Mouse (Mus musculus): ENCODE measurements around the gene Plod2. TPM values are rescaled to one million over a fixed set of nuclear protein-coding genes. Genes with fewer than 3 reads are reported as not detected.

Gene Plod2
- polyA plus RNA-seq, 1 experiment from 2014 or later: 30.6 TPM

DNA sequence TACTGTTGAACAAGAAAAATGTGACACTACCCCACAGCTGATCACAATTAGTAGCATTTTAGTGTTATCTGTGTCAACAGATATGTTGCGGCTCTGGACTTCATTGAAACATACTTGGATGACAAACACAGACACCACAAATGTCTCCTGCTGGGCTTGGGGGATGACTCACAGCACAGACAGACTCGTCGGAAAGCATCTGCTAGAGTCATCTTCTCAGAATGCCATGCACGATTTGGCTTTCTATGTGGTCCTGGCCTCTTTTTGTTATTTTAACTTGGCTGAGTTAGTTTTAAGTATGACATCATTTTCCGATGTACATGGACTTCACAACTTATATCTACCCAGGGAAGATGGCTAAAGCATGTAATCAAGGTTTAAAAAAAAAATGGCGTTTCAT, 4.3 kb upstream of the Plod2 start:
- no peak overlapping the region for H3K4me3 ChIP-seq (ENCODE audit: low read length)
- peaks cover 8% of the 10 kb centered on the region for H3K4me1 ChIP-seq (ENCODE audit: control insufficient read depth, insufficient read depth, low read length)
- H3K36me3 ChIP-seq (ENCODE audit: control insufficient read depth, insufficient read depth): 0 out of 2 replicates have a peak, but pooled peaks cover 3% of the 10 kb centered on the region
- WGBS: 57% methylated on average over 6 of the region's 6 CpGs
- no peak overlapping the region for H3K9ac ChIP-seq (ENCODE audit: low read length)
- H3K27me3 ChIP-seq (ENCODE audit: control insufficient read depth, insufficient read depth, low read length): no peaks in the 10 kb centered on the region
- no peak overlapping the region for H3K4me2 ChIP-seq (ENCODE audit: low read depth, low read length)
- no peaks in the 10 kb centered on the region for H3K9me3 ChIP-seq (replicated peaks; ENCODE audit: control insufficient read depth, low read length)
- H3K27ac ChIP-seq (ENCODE audit: low read length): no peak overlapping the region
- no peak for ATAC-seq (replicated peaks; ENCODE audit: extremely low read depth, insufficient read depth, low FRiP score)

- no peaks in the 10 kb centered on the region for H3K9me3 ChIP-seq (replicated peaks; ENCODE audit: control insufficient read depth, low read length)
- H3K27me3 ChIP-seq (ENCODE audit: control insufficient read depth, insufficient read depth, low read length): no peaks in the 10 kb centered on the region
- H3K4me3 ChIP-seq (ENCODE audit: low read length): no peak overlapping the region
- no peak overlapping the region for H3K9ac ChIP-seq (ENCODE audit: low read length)
- 60% methylated on average over 6 of the region's 6 CpGs for WGBS
- H3K36me3 ChIP-seq (ENCODE audit: control insufficient read depth, insufficient read depth): 0 out of 2 replicates have a peak, but pooled peaks cover 3% of the 10 kb centered on the region
- H3K27ac ChIP-seq (ENCODE audit: low read length): 0 out of 2 replicates have a peak overlapping the region, but pooled peaks have one; percentile 4
- 0 out of 2 replicates have a peak overlapping the region, but pooled peaks have one; percentile 7 for H3K4me2 ChIP-seq (ENCODE audit: low read depth, low read length)
- peaks cover 12% of the 10 kb centered on the region for H3K4me1 ChIP-seq (ENCODE audit: control insufficient read depth, insufficient read depth, low read length)
- ATAC-seq (replicated peaks; ENCODE audit: extremely low read depth, insufficient read depth, low FRiP score): no peak
These were observed 3.8 kb upstream of the Plod2 start for GRCm38 (mm10) chr9:92538216-92538615.

- Histone ChIP-seq H3K4me3 (ENCODE audit: low read length) (peak overlapping the region; percentile 80), H3K4me1 (ENCODE audit: control insufficient read depth, insufficient read depth, low read length) (peaks cover 33% of the 10 kb centered on the region), H3K27me3 (ENCODE audit: control insufficient read depth, insufficient read depth, low read length) (no peaks in the 10 kb centered on the region), H3K4me2 (ENCODE audit: low read depth, low read length) (peak overlapping the region; percentile 87), H3K36me3 (ENCODE audit: control insufficient read depth, insufficient read depth) (0 out of 2 replicates have a peak, but pooled peaks cover 3% of the 10 kb centered on the region), H3K9me3 (replicated peaks; ENCODE audit: control insufficient read depth, low read length) (no peaks in the 10 kb centered on the region), H3K9ac (ENCODE audit: low read length) (peak overlapping the region; percentile 95), H3K27ac (ENCODE audit: low read length) (peak overlapping the region; percentile 92)
- 3% methylated on average over 31 of the region's 31 CpGs for WGBS
- peak; percentile 37 for ATAC-seq (replicated peaks; ENCODE audit: extremely low read depth, insufficient read depth, low FRiP score)
These were observed 781 bp downstream of the Plod2 start for GRCm38 (mm10) chr9:92542591-92543416.

DNA sequence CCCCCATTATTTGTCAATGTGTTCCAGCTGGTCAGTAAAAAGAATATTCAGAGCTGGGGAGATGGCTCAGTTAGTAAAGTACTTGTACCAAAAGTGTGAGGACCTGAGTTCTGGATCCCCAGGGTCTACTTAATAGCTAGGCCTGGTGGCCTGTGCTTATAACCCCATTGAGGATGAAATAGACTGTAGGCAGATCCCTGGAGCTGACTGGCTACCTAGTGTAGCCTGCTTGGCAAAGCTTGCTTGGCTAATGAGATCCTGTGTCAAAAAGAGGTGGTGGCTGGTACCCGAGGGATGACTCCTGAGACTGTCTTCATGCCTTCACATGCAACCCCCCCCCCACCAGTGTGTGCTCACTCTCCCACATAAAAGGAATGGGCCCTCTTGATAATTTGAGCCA, 2.1 kb downstream of the Plod2 start:
- Histone ChIP-seq H3K27ac (ENCODE audit: low read length) (no peak overlapping the region), H3K4me3 (ENCODE audit: low read length) (0 out of 2 replicates have a peak overlapping the region, but pooled peaks have one; percentile 1), H3K4me2 (ENCODE audit: low read depth, low read length) (peak overlapping the region; percentile 87), H3K9ac (ENCODE audit: low read length) (no peak overlapping the region), H3K36me3 (ENCODE audit: control insufficient read depth, insufficient read depth) (0 out of 2 replicates have a peak, but pooled peaks cover 3% of the 10 kb centered on the region), H3K9me3 (replicated peaks; ENCODE audit: control insufficient read depth, low read length) (no peaks in the 10 kb centered on the region), H3K27me3 (ENCODE audit: control insufficient read depth, insufficient read depth, low read length) (no peaks in the 10 kb centered on the region), H3K4me1 (ENCODE audit: control insufficient read depth, insufficient read depth, low read length) (peaks cover 38% of the 10 kb centered on the region)
- WGBS: 86% methylated on average over 1 of the region's 1 CpGs
- no peak for ATAC-seq (replicated peaks; ENCODE audit: extremely low read depth, insufficient read depth, low FRiP score)

DNA sequence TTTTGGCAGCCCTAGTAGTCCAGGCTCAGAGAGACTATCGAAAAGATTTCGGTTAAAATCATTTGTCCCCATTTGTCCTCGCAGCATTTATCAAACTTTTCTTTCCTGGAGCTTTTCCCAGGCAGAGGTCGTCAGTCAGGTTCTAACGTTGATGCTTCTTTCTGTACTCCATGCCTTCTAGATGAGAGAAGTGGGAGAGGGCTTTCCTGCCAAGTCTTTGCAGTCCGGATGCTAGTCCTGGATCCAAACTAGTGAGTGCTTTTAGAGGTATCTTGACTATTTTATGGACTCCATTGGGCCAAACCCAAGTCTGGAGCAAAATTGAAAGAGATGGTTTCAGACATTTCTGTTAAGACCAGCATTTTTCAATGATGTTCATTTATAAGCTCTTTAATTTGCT, 3.0 kb downstream of the Plod2 start:
- Histone ChIP-seq H3K36me3 (ENCODE audit: control insufficient read depth, insufficient read depth) (0 out of 2 replicates have a peak, but pooled peaks cover 3% of the 10 kb centered on the region), H3K27ac (ENCODE audit: low read length) (peak overlapping the region; percentile 48), H3K4me2 (ENCODE audit: low read depth, low read length) (peak overlapping the region; percentile 87; the same call in 1 of the 2 replicates), H3K27me3 (ENCODE audit: control insufficient read depth, insufficient read depth, low read length) (no peaks in the 10 kb centered on the region), H3K9ac (ENCODE audit: low read length) (no peak overlapping the region), H3K4me1 (ENCODE audit: control insufficient read depth, insufficient read depth, low read length) (peaks cover 47% of the 10 kb centered on the region), H3K4me3 (ENCODE audit: low read length) (no peak overlapping the region), H3K9me3 (replicated peaks; ENCODE audit: control insufficient read depth, low read length) (no peaks in the 10 kb centered on the region)
- ATAC-seq (replicated peaks; ENCODE audit: extremely low read depth, insufficient read depth, low FRiP score): no peak
- WGBS: 51% methylated on average over 6 of the region's 6 CpGs

DNA sequence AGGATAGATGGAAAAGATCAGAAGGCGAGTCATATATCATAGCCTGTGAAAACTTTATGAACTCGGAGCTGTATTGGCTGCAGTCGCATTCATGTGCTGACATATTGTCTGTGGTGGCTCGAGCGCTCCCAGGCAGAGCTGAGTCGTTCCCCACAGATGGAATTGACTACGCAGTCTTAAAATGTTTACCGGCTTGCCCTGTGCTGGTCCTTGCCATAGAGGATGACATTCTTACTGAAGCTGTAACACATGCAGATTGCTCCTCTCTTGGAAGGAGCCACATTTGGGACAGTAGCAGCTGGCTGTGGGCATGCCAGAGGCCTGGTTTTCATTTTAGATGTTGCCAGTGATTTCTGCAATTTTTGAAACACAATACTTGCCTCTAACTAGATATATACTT, 4.4 kb downstream of the Plod2 start:
- Histone ChIP-seq H3K9me3 (replicated peaks; ENCODE audit: control insufficient read depth, low read length) (no peaks in the 10 kb centered on the region), H3K9ac (ENCODE audit: low read length) (no peak overlapping the region), H3K4me1 (ENCODE audit: control insufficient read depth, insufficient read depth, low read length) (peaks cover 45% of the 10 kb centered on the region), H3K27me3 (ENCODE audit: control insufficient read depth, insufficient read depth, low read length) (no peaks in the 10 kb centered on the region), H3K27ac (ENCODE audit: low read length) (no peak overlapping the region), H3K36me3 (ENCODE audit: control insufficient read depth, insufficient read depth) (no peaks in the 10 kb centered on the region), H3K4me2 (ENCODE audit: low read depth, low read length) (no peak overlapping the region), H3K4me3 (ENCODE audit: low read length) (no peak overlapping the region)
- WGBS: 82% methylated on average over 8 of the region's 8 CpGs
- no peak for ATAC-seq (replicated peaks; ENCODE audit: extremely low read depth, insufficient read depth, low FRiP score)

GRCm38 (mm10) chr9:92547106-92547505, 5.1 kb downstream of the Plod2 start:
- Histone ChIP-seq H3K27me3 (ENCODE audit: control insufficient read depth, insufficient read depth, low read length) (no peaks in the 10 kb centered on the region), H3K9ac (ENCODE audit: low read length) (no peak overlapping the region), H3K4me2 (ENCODE audit: low read depth, low read length) (no peak overlapping the region), H3K36me3 (ENCODE audit: control insufficient read depth, insufficient read depth) (no peaks in the 10 kb centered on the region), H3K27ac (ENCODE audit: low read length) (no peak overlapping the region), H3K9me3 (replicated peaks; ENCODE audit: control insufficient read depth, low read length) (no peaks in the 10 kb centered on the region), H3K4me3 (ENCODE audit: low read length) (no peak overlapping the region), H3K4me1 (ENCODE audit: control insufficient read depth, insufficient read depth, low read length) (peaks cover 44% of the 10 kb centered on the region)
- 81% methylated on average over 2 of the region's 2 CpGs for WGBS
- no peak for ATAC-seq (replicated peaks; ENCODE audit: extremely low read depth, insufficient read depth, low FRiP score)

- Histone ChIP-seq H3K27me3 (ENCODE audit: control insufficient read depth, insufficient read depth, low read length) (no peaks in the 10 kb centered on the region), H3K27ac (ENCODE audit: low read length) (no peak overlapping the region), H3K4me1 (ENCODE audit: control insufficient read depth, insufficient read depth, low read length) (peaks cover 43% of the 10 kb centered on the region), H3K36me3 (ENCODE audit: control insufficient read depth, insufficient read depth) (no peaks in the 10 kb centered on the region), H3K4me2 (ENCODE audit: low read depth, low read length) (no peak overlapping the region), H3K9me3 (replicated peaks; ENCODE audit: control insufficient read depth, low read length) (no peaks in the 10 kb centered on the region), H3K4me3 (ENCODE audit: low read length) (no peak overlapping the region), H3K9ac (ENCODE audit: low read length) (no peak overlapping the region)
- WGBS: 89% methylated on average over 7 of the region's 7 CpGs
- no peak for ATAC-seq (replicated peaks; ENCODE audit: extremely low read depth, insufficient read depth, low FRiP score)
These were observed 5.8 kb downstream of the Plod2 start for GRCm38 (mm10) chr9:92547821-92548220.

- ATAC-seq (replicated peaks; ENCODE audit: extremely low read depth, insufficient read depth, low FRiP score): no peak
These were observed 6.6 kb downstream of the Plod2 start for GRCm38 (mm10) chr9:92548603-92549002.

More at GRCm38 (mm10) chr9:92548603-92549002, 6.6 kb downstream of the Plod2 start:
- Histone ChIP-seq H3K9ac (ENCODE audit: low read length) (no peak overlapping the region), H3K4me3 (ENCODE audit: low read length) (no peak overlapping the region), H3K9me3 (replicated peaks; ENCODE audit: control insufficient read depth, low read length) (no peaks in the 10 kb centered on the region), H3K27ac (ENCODE audit: low read length) (no peak overlapping the region), H3K27me3 (ENCODE audit: control insufficient read depth, insufficient read depth, low read length) (no peaks in the 10 kb centered on the region), H3K4me2 (ENCODE audit: low read depth, low read length) (no peak overlapping the region), H3K4me1 (ENCODE audit: control insufficient read depth, insufficient read depth, low read length) (peaks cover 37% of the 10 kb centered on the region), H3K36me3 (ENCODE audit: control insufficient read depth, insufficient read depth) (no peaks in the 10 kb centered on the region)
- 57% methylated on average over 9 of the region's 9 CpGs for WGBS
